Mouse (Mus musculus): Measurements from ENCODE around the gene Col19a1.

GRCm38 (mm10) chr1:24337556-24338275, 249.6 kb downstream of the Col19a1 start:
- no peak for TF ChIP-seq POLR2A (IDR thresholded peaks at IDR 0.05; ENCODE audit: borderline replicate concordance, insufficient read depth, low read length)
- no peak for TF ChIP-seq CTCF (IDR thresholded peaks at IDR 0.05; ENCODE audit: borderline replicate concordance, insufficient read depth, low read depth, low read length)
